Mouse (Mus musculus) frontal cortex, postnatal 14 days (tissue): ENCODE results near the gene 4930518I15Rik.
"Not testable (repeated sequence)": the region's sequence is repeated elsewhere in the genome, so short reads cannot be mapped to it uniquely, and the experiment has no call there.

ENCODE experiments used
- DNase-seq, 2 experiments: peaks; one replicate each; pipeline ENCODE4 v3.0.0; 2022; ENCODE audit warnings: low spot score in 2 of 2

4930518I15Rik gene

DNA sequence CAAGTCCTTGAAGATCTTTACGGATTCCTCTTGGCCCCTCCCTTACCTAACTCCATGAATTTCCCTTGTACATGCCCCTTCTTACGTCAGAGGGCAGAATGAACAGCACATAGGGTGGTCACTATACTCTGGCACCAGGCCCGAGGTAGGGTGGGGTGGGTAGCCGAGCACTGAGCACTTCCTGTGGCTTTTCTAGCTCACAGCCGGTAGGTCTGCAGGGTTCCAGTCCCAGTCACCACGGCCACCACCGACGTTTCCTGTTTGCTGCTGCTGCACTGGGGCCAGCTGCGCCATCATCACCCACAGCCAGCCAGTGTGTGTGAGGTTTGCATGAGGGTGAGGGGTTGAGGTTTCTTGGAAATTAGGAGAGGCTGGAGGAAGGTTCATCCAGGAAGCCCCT, 20.0 kb upstream of the 4930518I15Rik start:
- DNase-seq = no peak

DNA sequence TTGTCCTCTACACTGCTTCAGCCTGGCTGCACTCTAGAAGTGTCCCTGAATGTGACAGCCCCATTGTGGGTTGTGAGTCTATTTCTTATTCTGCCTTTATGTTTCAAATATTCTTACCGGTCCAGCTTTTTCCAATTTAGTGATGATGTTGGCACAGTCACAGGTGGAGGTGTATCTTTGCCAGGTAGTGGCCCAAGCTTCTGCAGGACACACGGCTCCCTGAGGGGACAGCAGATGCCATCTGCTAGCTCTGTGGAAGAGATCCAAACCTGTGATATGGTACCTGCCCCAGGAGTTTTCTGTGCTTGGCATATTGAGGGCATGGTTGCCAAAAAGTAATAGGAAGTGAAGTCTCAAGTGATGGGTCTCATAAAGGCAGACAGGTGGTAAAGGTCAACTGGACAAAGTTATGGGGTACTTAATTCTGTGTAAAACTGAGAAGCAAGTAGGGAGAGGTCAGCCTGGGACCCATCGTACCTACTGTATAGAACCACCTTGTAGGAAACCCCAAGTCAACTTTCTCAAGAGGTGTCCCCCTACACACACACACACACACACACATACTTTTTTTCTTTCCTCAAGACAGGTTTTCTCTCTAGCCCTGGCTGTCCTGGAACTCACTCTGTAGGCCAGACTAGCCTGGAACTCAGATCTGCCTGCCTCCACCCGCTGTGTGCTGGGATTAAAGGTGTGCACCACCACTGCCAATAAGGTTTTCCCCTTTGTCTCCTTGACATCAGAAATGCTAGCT, 17.2 kb upstream of the 4930518I15Rik start:
- no peak for DNase-seq

DNA sequence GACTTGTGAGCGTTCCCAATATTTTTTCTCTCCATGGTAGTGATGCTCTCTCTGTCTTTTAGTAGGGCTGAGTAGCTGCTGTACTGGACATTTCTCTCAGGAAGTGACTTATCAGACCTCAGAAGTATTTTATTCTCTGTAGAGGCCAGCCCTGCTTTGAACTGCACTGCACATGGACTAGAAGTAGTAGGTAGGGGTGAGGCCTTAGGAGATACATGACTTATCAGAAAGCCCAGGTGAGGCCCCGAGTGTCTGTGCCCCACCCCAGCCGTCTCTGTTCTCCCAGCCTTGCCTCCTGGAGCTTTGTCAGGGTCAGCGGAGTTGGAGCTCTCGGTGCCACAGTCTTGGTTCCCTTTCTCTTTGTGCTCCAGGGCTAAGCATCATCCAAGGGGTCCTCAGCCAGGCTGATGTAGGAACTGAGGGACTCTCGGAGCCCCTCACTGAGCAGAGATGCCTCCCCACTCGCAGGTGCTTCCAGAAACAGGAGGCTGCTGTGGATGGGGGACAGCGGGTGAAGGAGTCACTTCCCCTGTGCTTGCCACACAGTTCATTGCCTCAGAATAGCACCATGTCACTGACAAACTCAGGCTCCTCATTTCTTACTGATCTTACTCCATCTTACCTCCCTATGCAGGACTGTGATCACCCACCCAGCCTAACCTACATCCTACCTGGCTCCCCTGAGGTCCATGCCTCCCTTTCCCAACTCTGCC, 16.5 kb upstream of the 4930518I15Rik start:
- DNase-seq = no peak

DNA sequence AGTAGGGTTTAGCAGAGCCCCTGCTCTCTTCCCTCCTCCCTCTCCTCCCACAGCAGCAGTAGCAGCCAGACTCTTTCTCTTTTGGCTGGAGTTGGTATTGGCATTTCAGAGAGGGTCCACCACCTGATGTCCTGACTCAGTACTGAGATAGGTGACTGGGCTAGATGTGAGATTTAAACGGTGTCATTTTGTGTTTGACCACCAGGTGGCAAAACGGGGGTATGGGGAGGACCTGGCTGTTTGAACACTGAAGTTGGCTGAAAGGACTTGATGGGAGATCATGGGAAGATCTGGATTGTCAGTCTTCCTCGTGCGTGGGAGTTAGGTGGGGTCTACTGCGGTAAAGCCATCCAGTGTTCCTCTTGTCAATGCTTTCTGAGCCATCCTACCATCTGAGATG, 15.9 kb upstream of the 4930518I15Rik start:
- DNase-seq = peak in 1 of 2 experiments; percentile 33

DNA sequence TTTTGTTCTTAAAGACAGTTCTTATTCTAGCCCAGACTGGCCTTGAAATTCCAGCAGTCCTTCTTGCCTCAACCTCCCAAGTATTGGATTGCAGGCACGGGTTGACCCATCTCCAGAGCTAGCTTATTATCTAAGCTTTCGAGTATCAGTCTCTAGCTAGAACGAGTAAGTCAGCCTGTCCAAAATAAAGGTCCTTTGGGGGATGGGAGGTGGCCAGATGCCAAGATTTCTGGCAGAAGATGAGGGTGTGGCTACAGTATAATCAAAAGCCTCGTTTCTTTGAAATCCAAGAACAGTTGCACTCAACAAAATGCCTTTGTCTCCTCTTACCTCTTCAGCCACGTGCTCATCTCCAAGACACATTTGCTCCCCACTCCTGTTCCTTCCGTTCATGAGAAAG, 12.8 kb upstream of the 4930518I15Rik start:
- no peak for DNase-seq

DNA sequence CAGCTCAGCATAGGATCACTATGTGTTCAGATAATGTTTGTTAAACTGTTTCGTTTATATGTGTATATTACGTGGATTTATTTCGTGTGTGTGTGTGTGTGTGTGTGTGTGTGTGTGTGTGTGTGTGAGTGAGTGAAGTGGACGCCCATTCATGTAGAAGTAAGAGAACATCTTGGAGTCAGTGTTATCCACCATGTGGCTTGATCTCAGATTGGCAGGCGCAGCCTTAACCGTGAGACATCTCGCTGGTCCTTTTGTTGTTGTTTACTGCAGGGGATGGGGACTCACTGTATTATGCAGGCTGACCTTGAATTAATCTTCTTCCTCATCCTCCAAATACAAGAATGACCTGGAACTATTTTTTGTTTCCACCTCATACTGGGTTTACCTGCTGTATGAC, 11.8 kb upstream of the 4930518I15Rik start:
- DNase-seq = no peak

DNA sequence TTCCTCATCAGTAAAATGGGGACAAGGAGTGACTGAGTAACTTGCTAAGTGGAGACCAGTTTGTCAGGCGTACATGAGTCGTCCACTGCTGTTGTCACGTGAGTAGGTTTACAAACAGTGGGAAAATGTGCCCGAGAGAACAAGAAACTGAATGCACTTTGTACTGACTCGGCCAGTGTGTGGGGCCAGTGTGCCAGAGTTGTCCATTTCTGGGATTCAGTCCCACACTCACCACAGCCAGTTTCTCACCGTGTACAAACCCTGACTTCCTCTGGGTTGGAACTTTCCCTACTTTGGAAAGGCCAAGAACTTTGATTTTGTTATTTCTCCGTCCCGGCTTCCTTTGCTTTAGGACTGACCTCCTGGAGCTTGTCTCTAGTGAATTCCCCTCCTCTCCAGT, 11.2 kb upstream of the 4930518I15Rik start:
- DNase-seq = no peak

DNA sequence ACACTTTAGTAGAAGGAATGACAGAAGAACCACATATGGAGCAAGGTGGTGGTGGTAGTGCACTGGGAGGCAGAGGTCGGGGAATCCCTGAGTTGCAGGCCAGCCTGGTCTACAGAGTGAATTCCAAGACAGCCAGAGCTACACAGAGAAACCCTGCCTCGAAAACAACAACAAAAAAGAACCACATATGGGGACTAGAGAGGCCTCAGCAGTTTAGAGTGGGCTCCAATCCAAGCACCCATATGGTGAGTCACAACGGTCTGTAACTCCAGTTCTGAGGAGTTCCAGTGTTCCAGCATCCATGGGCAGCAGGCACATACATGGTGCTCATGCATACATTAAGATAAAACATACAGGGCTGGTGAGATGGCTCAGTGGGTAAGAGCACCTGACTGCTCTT, 6.7 kb upstream of the 4930518I15Rik start:
- DNase-seq = no peak

DNA sequence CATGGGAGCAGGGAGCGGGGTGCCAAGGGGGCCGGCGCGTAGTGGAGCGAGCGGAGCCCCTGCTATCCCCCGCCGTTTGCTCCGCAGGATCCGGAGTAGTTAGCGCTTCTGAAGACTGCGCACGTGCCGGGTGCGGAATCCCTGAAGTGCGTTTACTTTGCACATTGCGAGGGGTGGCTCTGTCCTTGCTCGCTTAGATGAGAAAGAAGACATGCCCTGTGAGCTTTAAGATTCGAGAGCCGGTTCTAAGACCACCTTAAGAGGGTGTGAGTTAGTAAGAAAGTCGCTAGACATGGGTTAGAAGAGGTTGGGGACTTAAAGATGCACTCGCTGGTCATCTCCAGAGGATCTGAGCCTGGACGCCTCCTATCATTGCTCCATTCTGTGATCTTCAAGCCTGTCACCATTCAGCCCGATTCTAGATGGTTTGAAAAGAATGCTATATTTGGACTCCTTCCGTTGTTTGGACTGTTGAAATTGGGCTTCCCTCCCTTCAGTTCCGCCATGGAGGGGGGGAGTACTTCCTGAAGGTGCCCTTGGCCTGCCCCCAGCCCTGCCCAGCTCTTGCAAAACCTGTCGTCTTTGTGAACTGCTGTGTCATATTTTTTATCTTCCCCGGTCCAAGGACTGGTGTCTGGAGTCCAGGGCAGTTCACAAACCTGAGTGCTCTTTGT, 5.9 kb upstream of the 4930518I15Rik start:
- DNase-seq = no peak

DNA sequence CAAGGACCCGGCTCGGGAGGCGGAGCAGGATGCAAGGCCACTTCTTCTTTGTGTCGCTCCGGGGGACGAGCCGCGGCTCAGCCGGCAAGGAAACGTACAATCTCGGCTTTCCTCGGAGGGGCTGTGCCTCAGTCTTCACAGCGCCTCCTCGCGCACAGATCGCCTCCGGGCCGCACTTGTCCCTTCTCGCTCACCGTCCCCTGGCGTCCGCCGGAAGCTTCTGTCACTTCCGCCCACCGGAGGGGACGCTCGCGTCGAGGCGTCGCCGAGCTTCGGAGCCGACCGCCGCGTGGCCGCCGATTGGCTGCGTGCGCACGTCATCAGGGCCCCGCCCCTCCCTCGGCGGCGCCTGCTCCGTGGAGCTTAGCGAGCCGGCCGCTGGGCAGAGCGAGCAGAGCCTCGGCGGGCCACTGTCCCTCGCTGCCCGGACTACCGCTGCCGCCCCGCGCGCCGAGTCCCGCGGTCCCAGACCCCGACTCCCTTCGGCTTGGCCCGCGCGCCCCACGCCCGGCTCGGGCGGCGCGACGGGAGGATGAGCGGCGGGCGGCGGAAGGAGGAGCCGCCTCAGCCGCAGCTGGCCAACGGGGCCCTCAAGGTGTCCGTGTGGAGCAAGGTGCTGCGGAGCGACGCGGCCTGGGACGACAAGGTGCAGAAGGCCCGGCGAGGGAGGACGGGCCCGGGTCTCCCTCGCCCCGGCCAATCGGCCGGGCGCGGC, 5.2 kb upstream of the 4930518I15Rik start, which contains the start of gene Rab5if:
Gene Rab5if, plus strand, starts transcription at position 357 of the 715 bp plus-strand sequence.
- DNase-seq = peak; percentile 95 to 97

DNA sequence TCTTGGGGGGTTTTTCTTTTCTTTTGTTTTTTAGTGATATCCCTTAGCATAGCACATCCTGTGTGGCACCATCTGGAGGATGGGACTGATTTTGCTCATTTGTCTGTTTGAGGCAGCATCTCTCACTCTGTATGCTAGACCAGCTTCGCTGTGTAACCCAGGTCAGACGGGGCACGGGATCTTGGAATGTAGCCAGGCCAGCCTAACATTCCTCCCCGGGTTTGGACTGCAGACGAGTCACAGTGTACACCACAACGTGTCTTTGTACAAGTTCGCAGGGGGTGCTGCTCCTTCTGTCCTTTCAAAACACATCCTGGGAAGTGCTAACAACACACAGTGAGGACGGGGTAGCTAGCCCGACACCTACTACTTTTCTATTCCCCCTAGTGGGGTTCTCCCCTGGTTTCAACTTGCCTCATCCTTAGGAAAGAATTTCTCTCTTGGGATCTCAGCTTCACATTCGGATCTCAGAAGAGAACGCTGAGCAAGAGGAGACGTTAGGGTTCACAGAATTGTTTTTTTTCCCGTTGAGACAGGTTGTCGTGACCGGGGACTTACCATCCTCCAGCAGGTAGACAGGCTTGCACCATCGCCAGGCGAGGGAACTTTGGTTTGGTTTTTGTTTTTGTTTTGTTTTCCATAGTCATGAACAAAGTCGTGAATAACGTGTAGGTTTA, 4.4 kb upstream of the 4930518I15Rik start:
- peak; percentile 17 to 23 for DNase-seq

DNA sequence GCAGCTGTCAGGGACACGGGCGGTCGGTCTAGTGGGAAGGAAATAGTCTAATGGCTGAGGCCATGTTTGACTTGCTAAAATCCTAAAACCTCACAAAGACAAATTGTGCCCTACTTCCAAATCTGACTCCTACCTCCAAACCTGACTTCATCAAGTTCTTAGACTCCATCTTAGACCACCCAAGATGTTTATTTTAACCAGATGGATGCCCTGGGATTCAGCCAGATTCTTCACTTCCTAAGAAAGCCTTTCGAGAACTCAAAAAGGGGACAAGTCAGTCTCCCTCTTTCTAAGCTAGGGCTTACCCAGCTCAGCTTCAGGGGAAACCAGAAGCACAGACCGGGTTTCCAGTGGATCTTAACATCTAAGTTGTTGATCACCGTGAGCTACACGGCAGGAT, 925 bp upstream of the 4930518I15Rik start:
- no peak for DNase-seq

DNA sequence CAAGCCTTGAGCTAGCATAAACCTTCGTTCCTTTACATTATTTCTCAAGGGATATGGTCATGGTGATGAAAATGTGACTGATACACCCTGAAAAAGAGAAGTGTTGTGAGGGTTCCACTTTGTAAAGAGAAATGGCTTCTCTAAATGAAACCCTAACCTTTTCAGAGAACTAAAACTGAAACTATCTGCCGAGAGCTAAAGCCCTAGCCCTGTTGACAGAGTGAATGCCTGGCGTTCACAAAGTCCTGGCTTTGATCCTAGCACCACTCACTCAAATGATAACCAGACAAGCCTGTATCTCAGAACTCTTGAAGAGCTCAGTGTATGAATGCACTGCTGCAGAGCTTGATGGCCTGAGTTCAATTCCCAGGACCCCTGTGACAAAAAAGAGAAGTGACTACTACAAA, 358 bp downstream of the 4930518I15Rik start:
- no peak for DNase-seq

DNA sequence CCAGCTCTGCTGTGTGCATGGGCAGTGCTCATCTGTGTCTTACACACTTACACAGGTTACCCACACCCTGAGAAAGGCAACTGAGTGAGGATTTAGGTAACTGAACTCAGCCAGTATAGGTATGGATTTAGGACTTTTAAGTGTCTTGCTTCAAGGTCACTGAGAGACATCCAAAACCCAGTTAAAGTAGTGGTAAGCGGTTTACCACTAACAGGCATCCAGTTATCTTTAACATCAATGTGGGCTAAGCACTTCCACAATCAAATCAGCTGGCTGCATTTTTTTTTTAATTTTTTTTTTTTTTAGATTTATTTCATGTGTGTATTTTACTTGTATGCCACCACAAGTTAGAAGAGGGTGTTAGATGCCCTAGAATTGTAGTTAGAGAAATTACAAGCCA, 1.4 kb downstream of the 4930518I15Rik start:
- no peak for DNase-seq

DNA sequence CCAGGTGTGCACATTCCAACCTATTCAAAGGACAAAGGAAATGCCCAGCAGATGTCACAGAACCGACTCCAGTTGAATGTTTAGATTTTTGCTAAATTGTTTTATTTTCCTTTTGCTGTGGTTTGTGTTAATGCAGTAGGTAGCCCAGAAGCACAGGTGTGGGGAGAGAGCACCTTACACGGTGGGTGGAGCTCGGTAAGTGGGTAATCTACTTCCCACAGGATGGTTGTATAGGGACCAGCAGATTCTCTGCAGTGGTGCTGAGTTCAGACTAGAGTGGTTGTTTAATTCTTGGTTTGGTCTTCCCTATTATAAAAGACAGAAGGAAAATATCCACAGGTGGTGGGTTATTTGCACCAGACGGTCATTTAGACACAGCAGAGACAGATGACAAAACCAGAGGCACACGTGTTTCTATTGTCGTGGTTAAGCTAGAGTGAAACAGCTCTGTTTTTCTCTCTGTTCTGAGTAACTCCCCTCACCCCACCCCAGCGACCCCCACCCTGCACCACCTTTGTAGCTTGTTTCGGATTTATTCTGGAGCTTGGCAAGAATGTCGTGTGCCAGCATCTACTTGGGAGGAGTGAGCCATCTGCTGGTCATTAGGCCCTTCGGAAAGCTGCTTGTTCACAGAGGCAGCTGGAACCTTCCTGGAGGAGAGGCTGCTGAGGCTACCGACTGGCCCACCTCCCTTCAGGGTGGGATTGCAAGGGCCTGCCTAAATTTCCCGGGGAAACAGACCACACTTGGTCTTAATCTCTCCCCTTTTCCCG, 3.6 kb downstream of the 4930518I15Rik start:
- DNase-seq = peak in 1 of 2 experiments; percentile 28

DNA sequence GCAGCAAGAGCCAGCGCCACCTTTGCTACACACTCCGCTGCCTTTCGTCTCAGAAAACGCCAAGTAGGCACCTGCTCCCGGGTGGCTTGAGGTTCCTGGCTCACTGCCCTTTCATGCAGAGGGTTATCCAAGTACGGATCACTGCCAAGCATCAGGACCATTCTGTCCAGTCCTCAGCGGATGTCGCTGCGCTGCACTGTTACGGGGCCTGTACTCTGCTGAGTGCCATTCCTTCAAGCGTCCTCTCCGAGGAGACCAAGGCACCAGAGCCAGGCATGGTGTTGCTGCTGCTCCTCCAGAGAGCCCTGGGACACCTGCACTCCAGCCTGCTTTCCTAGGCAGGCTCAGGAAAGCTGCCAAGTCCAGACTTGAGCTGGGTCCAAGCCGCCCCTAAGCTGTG, 4.2 kb downstream of the 4930518I15Rik start:
- not testable (repeated sequence) for DNase-seq

DNA sequence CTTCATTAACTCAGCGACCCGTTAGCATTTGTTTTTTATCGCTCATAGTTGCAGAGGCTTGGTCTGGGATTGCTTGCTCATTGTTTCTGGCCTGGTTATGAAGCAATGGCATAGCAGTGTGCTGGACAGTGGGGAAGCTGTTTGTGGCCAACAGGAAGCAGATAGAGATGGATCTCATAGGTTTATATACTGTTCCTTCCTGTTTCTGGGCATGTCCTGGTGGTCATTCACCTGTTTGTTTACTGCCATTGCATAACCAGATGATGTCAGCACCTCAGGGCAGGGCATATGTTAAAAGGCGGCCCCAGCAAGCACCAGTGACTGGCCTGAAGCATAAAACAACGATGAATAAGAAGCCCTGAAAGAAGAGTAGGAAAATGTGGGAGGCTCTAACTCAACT, 7.2 kb downstream of the 4930518I15Rik start:
- no peak for DNase-seq

DNA sequence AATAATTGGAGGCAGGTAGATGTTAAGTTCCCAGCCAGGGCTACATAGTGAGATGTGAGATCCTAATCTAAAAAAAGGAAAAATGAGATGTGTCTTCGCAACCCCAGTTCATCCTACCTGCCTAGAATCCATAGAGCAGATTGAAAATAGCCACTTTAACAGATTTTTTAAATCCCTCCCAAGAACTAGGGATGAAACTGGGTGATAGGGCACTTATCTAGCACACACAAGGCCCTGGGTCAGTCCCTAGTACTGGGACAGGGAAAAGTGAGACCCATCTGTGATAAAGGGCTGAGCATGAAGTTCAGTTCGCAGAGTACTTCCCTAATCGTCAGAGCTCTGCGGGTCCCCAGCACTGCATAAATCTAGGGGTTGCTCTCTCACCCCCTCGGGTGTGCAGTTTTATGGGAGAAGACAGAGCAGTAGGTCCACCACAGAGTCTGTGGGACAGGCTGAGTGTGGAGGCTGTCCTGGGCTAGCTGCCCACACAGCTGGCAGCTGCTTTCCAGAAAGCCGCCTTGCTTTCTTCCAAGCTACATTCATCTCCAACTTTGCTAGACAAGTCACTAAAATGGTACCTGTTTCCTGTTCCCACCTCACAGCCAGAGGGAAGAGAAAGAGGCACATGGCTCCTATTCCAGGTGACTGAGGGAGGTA, 9.1 kb downstream of the 4930518I15Rik start:
- DNase-seq = no peak

DNA sequence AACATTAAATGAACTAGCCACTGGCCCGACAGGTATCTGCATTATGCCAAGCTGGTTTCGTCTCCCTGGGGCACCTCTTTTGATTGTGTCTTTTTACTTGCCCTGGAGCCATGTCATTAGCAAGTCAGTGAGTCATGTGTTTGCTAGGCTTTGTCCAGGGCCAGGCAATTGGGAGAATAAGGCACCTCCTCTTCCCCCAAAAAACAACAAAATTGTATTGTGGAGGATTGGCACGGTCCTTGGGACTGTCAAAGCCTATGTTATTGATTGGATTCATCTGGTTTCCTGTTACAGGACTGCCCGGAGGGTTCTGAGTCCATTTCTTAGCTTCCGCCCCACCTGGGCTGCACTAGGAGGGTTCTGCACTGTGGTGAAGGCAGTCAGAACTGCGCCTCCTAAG, 10.1 kb downstream of the 4930518I15Rik start:
- DNase-seq = no peak

DNA sequence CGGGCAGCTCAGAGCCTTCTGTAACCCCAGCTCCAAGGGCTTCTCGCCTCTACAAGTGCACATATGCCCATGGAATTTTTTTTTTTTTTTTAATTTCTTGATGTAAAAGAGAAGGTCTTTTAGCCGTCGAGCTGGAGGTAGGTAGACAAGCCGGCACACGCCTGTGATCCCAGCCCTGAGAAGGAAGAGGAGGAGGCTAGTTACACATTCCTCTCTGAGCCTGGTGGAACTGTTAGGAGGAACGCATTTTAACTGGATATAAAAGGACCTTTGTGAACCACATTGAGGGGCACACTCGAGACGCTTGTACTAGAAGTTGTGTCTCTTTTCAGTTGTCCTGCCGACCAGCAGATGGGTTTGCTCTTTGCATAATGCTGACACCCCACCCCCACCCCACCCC, 13.0 kb downstream of the 4930518I15Rik start:
- DNase-seq = no peak
